Mouse (Mus musculus) limb, embryonic 13.5 days (tissue): Measurements from ENCODE around the gene Rap1gds1. TPM values are rescaled to one million over a fixed set of nuclear protein-coding genes. Genes with fewer than 3 reads are reported as not detected.

ENCODE experiments used
- ATAC-seq: fragments of 200-750 bp; cut with Nextera tagmentation; 2 replicates; pipeline ENCODE4 v1.8.0; 2017; ENCODE audit warnings: low read depth, moderate number of reproducible peaks, moderate TSS enrichment; ENCODE audit not compliant: low FRiP score
- H3K27ac ChIP-seq: fragments of 300-500 bp; sonication (generic); 2 replicates; pipeline ENCODE4 v1.5.1; 2015; ENCODE audit warnings: inconsistent platforms, mild to moderate bottlenecking, moderate library complexity
- H3K27me3 ChIP-seq: fragments of 300-500 bp; sonication (generic); 2 replicates; pipeline ENCODE4 v1.6.1; 2015; ENCODE audit warnings: mild to moderate bottlenecking, inconsistent platforms
- H3K36me3 ChIP-seq: fragments of 300-500 bp; sonication (generic); 2 replicates; pipeline ENCODE4 v1.6.1; 2015; ENCODE audit warnings: inconsistent platforms, mild to moderate bottlenecking, moderate library complexity
- H3K4me1 ChIP-seq: fragments of 300-500 bp; sonication (generic); 2 replicates; pipeline ENCODE4 v1.6.1; 2015; ENCODE audit warnings: inconsistent platforms
- H3K4me2 ChIP-seq: fragments of 300-500 bp; sonication (generic); replicated peaks from 2 replicates; pipeline ENCODE4 v1.6.1; 2015; ENCODE audit warnings: inconsistent platforms, mild to moderate bottlenecking, moderate library complexity
- H3K4me3 ChIP-seq: fragments of 300-500 bp; sonication (generic); 2 replicates; pipeline ENCODE4 v1.5.1; 2015; ENCODE audit warnings: moderate library complexity, mild to moderate bottlenecking, inconsistent platforms
- H3K9ac ChIP-seq: fragments of 300-500 bp; sonication (generic); 2 replicates; pipeline ENCODE4 v1.6.1; 2015; ENCODE audit warnings: mild to moderate bottlenecking, inconsistent platforms
- H3K9me3 ChIP-seq: fragments of 300-500 bp; sonication (generic); 2 replicates; pipeline ENCODE4 v1.6.1; 2016; ENCODE audit warnings: inconsistent platforms
- WGBS: fragments of 180-500 bp; shearing (Covaris S2); methylation state at CpG from one replicate; pipeline ENCODE4 v1.1.7; 2015; 5-methylcytosine and 5-hydroxymethylcytosine counted together
- polyA plus RNA-seq: library from polyadenylated mRNA; unstranded; fragments of >200 nt; fragmentation: Nextera tagmentation; extraction: Ambion mirVana; gene quantifications from 2 replicates; pipeline ENCODE4 v1.2.1, GENCODE M21; 2015

Gene Rap1gds1
- 51.2 and 55.4 TPM in 2 replicates for polyA plus RNA-seq

GRCm38 (mm10) chr3:139074484-139075211 is at the start of gene Rap1gds1:
Rap1gds1 (minus strand) TSS chr3:139075201.
- WGBS, result under 1% methylated on average over 76 of the region's 97 CpGs
- peak within 1 kb of the TSS; percentile 86 for H3K4me3 ChIP-seq
- peak within 1 kb of the TSS; percentile 96 for H3K27ac ChIP-seq
- ATAC-seq, result peak; percentile 66
- peak within 1 kb of the TSS; percentile 92 for H3K9ac ChIP-seq
- peak within 1 kb of the TSS; percentile 87 for H3K4me2 ChIP-seq
- no peaks in the 10 kb centered on the region for H3K9me3 ChIP-seq
- peaks cover 18% of the 10 kb centered on the region for H3K4me1 ChIP-seq
- no peaks in the 10 kb centered on the region for H3K36me3 ChIP-seq
- H3K27me3 ChIP-seq, result no peaks in the 10 kb centered on the region

GRCm38 (mm10) chr3:139118446-139118845 is 43.4 kb upstream of the Rap1gds1 start:
- no peak overlapping the region for H3K4me3 ChIP-seq
- no peaks in the 10 kb centered on the region for H3K4me1 ChIP-seq
- no peaks in the 10 kb centered on the region for H3K27me3 ChIP-seq
- no peaks in the 10 kb centered on the region for H3K36me3 ChIP-seq
- no peak for ATAC-seq
- H3K9ac ChIP-seq, result no peak overlapping the region
- no peaks in the 10 kb centered on the region for H3K9me3 ChIP-seq
- no peak overlapping the region for H3K27ac ChIP-seq
- H3K4me2 ChIP-seq, result no peak overlapping the region

- H3K36me3 ChIP-seq, result no peaks in the 10 kb centered on the region
- no peak overlapping the region for H3K27ac ChIP-seq
- H3K4me1 ChIP-seq, result no peaks in the 10 kb centered on the region
- H3K9ac ChIP-seq, result no peak overlapping the region
- WGBS, result 82% methylated on average over 9 of the region's 9 CpGs
- no peaks in the 10 kb centered on the region for H3K27me3 ChIP-seq
- no peak overlapping the region for H3K4me2 ChIP-seq
- H3K4me3 ChIP-seq, result no peak overlapping the region
- no peak for ATAC-seq
- H3K9me3 ChIP-seq, result no peaks in the 10 kb centered on the region
These were observed 41.8 kb upstream of the Rap1gds1 start for GRCm38 (mm10) chr3:139116733-139117337.

- no peak overlapping the region for H3K27ac ChIP-seq
- H3K4me3 ChIP-seq, result no peak overlapping the region
- no peak for ATAC-seq
- no peaks in the 10 kb centered on the region for H3K4me1 ChIP-seq
- no peak overlapping the region for H3K9ac ChIP-seq
- no peaks in the 10 kb centered on the region for H3K36me3 ChIP-seq
- WGBS, result 60% methylated on average over 3 of the region's 3 CpGs
- H3K9me3 ChIP-seq, result no peaks in the 10 kb centered on the region
- H3K4me2 ChIP-seq, result no peak overlapping the region
- no peaks in the 10 kb centered on the region for H3K27me3 ChIP-seq
These were observed 37.5 kb upstream of the Rap1gds1 start for GRCm38 (mm10) chr3:139112335-139112973.

- H3K27me3 ChIP-seq, result no peaks in the 10 kb centered on the region
- H3K4me2 ChIP-seq, result no peak overlapping the region
- H3K27ac ChIP-seq, result no peak overlapping the region
- H3K9me3 ChIP-seq, result no peaks in the 10 kb centered on the region
- no peaks in the 10 kb centered on the region for H3K4me1 ChIP-seq
- no peaks in the 10 kb centered on the region for H3K36me3 ChIP-seq
- no peak overlapping the region for H3K9ac ChIP-seq
- no peak for ATAC-seq
- 81% methylated on average over 2 of the region's 2 CpGs for WGBS
- H3K4me3 ChIP-seq, result no peak overlapping the region
These were observed 36.9 kb upstream of the Rap1gds1 start for GRCm38 (mm10) chr3:139111877-139112276.

- WGBS, result 87% methylated on average over 5 of the region's 5 CpGs
- H3K9ac ChIP-seq, result no peak overlapping the region
- ATAC-seq, result no peak; the same call in 1 of the 2 replicates
- no peaks in the 10 kb centered on the region for H3K9me3 ChIP-seq
- no peak overlapping the region for H3K4me3 ChIP-seq
- no peaks in the 10 kb centered on the region for H3K4me1 ChIP-seq
- H3K27ac ChIP-seq, result no peak overlapping the region
- H3K36me3 ChIP-seq, result no peaks in the 10 kb centered on the region
- H3K4me2 ChIP-seq, result no peak overlapping the region
- no peaks in the 10 kb centered on the region for H3K27me3 ChIP-seq
These were observed 33.2 kb upstream of the Rap1gds1 start for GRCm38 (mm10) chr3:139108176-139108575.

GRCm38 (mm10) chr3:139103914-139104313 is 28.9 kb upstream of the Rap1gds1 start:
- Histone ChIP-seq H3K4me3 (no peak overlapping the region), H3K9ac (no peak overlapping the region), H3K9me3 (no peaks in the 10 kb centered on the region), H3K27ac (no peak overlapping the region), H3K4me2 (no peak overlapping the region), H3K4me1 (no peaks in the 10 kb centered on the region), H3K36me3 (no peaks in the 10 kb centered on the region), H3K27me3 (no peaks in the 10 kb centered on the region)
- no peak for ATAC-seq
- 60% methylated on average over 2 of the region's 2 CpGs for WGBS

GRCm38 (mm10) chr3:139103346-139103745 is 28.3 kb upstream of the Rap1gds1 start:
- ATAC-seq, result no peak
- Histone ChIP-seq H3K36me3 (no peaks in the 10 kb centered on the region), H3K4me1 (no peaks in the 10 kb centered on the region), H3K4me2 (no peak overlapping the region), H3K9me3 (no peaks in the 10 kb centered on the region), H3K9ac (no peak overlapping the region), H3K4me3 (no peak overlapping the region), H3K27me3 (no peaks in the 10 kb centered on the region), H3K27ac (no peak overlapping the region)
- 87% methylated on average over 3 of the region's 3 CpGs for WGBS

GRCm38 (mm10) chr3:139101941-139102340 is 26.9 kb upstream of the Rap1gds1 start:
- no peak overlapping the region for H3K27ac ChIP-seq
- WGBS, result 83% methylated on average over 1 of the region's 1 CpGs
- H3K4me2 ChIP-seq, result no peak overlapping the region
- no peaks in the 10 kb centered on the region for H3K36me3 ChIP-seq
- no peaks in the 10 kb centered on the region for H3K9me3 ChIP-seq
- no peak overlapping the region for H3K9ac ChIP-seq
- no peak for ATAC-seq
- no peaks in the 10 kb centered on the region for H3K4me1 ChIP-seq
- H3K4me3 ChIP-seq, result no peak overlapping the region
- H3K27me3 ChIP-seq, result no peaks in the 10 kb centered on the region

- H3K9ac ChIP-seq, result no peak overlapping the region
- H3K27me3 ChIP-seq, result no peaks in the 10 kb centered on the region
- H3K4me3 ChIP-seq, result no peak overlapping the region
- no peak for ATAC-seq
- no peaks in the 10 kb centered on the region for H3K9me3 ChIP-seq
- H3K4me1 ChIP-seq, result no peaks in the 10 kb centered on the region
- H3K4me2 ChIP-seq, result no peak overlapping the region
- 96% methylated on average over 5 of the region's 5 CpGs for WGBS
- H3K36me3 ChIP-seq, result no peaks in the 10 kb centered on the region
- H3K27ac ChIP-seq, result no peak overlapping the region
These were observed 24.3 kb upstream of the Rap1gds1 start for GRCm38 (mm10) chr3:139099284-139099683.

- H3K27me3 ChIP-seq, result no peaks in the 10 kb centered on the region
- H3K4me1 ChIP-seq, result no peaks in the 10 kb centered on the region
- H3K4me3 ChIP-seq, result no peak overlapping the region
- no peak overlapping the region for H3K9ac ChIP-seq
- no peak for ATAC-seq
- 0 out of 2 replicates have a peak, but pooled peaks cover 3% of the 10 kb centered on the region for H3K9me3 ChIP-seq
- H3K4me2 ChIP-seq, result no peak overlapping the region
- 91% methylated on average over 7 of the region's 7 CpGs for WGBS
- no peak overlapping the region for H3K27ac ChIP-seq
- no peaks in the 10 kb centered on the region for H3K36me3 ChIP-seq
These were observed 20.9 kb upstream of the Rap1gds1 start for GRCm38 (mm10) chr3:139095894-139096293.

GRCm38 (mm10) chr3:139088526-139088925 is 13.5 kb upstream of the Rap1gds1 start:
- H3K4me2 ChIP-seq, result no peak overlapping the region
- no peaks in the 10 kb centered on the region for H3K36me3 ChIP-seq
- H3K27me3 ChIP-seq, result no peaks in the 10 kb centered on the region
- no peak overlapping the region for H3K4me3 ChIP-seq
- no peak overlapping the region for H3K27ac ChIP-seq
- no peak overlapping the region for H3K9ac ChIP-seq
- ATAC-seq, result no peak
- peaks cover 15% of the 10 kb centered on the region; the same call in 1 of the 2 replicates for H3K9me3 ChIP-seq
- H3K4me1 ChIP-seq, result no peaks in the 10 kb centered on the region
- 76% methylated on average over 3 of the region's 3 CpGs for WGBS
